Mouse (Mus musculus) stomach, postnatal 0 days (tissue): ENCODE measurements at regions not wholly inside any gene's neighbourhood (a gene's known extent, or its start where the extent isn't known, plus 50 kb on each side); places are given as distances from the start of the nearest gene placed in this dataset.

Experiments
- CTCF ChIP-seq: IDR thresholded peaks from 2 replicates; pipeline ENCODE4 v1.5.1; 2016; ENCODE audit warnings: antibody characterized with exemption, low read depth, mild to moderate bottlenecking, moderate library complexity
- EP300 ChIP-seq: optimal IDR thresholded peaks from 2 replicates; pipeline ENCODE3; 2016; ENCODE audit warnings: antibody characterized with exemption

GRCm38 (mm10) chr13:102518169-102518882 is 175.0 kb upstream of the Cd180 start:
- TF ChIP-seq CTCF (no peak), EP300 (no peak)
